Mouse (Mus musculus) midbrain, postnatal 0 days (tissue): ENCODE data around the gene Hsp90aa1. TPM values are rescaled to one million over a fixed set of nuclear protein-coding genes. Genes with fewer than 3 reads are reported as not detected.

ENCODE experiments used
- ATAC-seq: fragments of 200-750 bp; cut with Nextera tagmentation; 2 replicates; pipeline ENCODE4 v1.8.0; 2017; ENCODE audit warnings: moderate number of reproducible peaks, mild to moderate bottlenecking, moderate TSS enrichment, moderate library complexity; ENCODE audit not compliant: low FRiP score
- DNase-seq: peaks from one replicate; pipeline ENCODE4 v3.0.0-alpha.2; 2015; ENCODE audit warnings: low spot score
- H3K27ac ChIP-seq: fragments of 300-500 bp; sonication (generic); 2 replicates; pipeline ENCODE4 v1.5.1; 2014; ENCODE audit warnings: low read depth, mild to moderate bottlenecking, low read length, mixed read lengths
- H3K27me3 ChIP-seq: fragments of 300-500 bp; sonication (generic); 2 replicates; pipeline ENCODE4 v1.6.1; 2014; ENCODE audit warnings: low read length, control low read depth, mixed read lengths; ENCODE audit not compliant: insufficient read depth
- H3K36me3 ChIP-seq: fragments of 300-500 bp; sonication (generic); 2 replicates; pipeline ENCODE4 v1.6.1; 2014; ENCODE audit warnings: low read length, control low read depth, mixed read lengths; ENCODE audit not compliant: insufficient read depth
- H3K4me1 ChIP-seq: fragments of 300-500 bp; sonication (generic); 2 replicates; pipeline ENCODE4 v1.6.1; 2014; ENCODE audit warnings: mild to moderate bottlenecking, control low read depth, antibody characterized with exemption, low read length, mixed read lengths; ENCODE audit not compliant: insufficient read depth
- H3K4me2 ChIP-seq: fragments of 300-500 bp; sonication (generic); 2 replicates; pipeline ENCODE4 v1.6.1; 2014; ENCODE audit warnings: low read depth, mild to moderate bottlenecking, low read length, mixed read lengths; ENCODE audit not compliant: poor library complexity, severe bottlenecking
- H3K4me3 ChIP-seq: fragments of 300-500 bp; sonication (generic); 2 replicates; pipeline ENCODE4 v1.5.1; 2014; ENCODE audit warnings: low read depth, mild to moderate bottlenecking, low read length, moderate library complexity
- H3K9ac ChIP-seq: fragments of 300-500 bp; sonication (generic); replicated peaks from 2 replicates; pipeline ENCODE4 v1.6.1; 2014; ENCODE audit warnings: mild to moderate bottlenecking, low read length, moderate library complexity, mixed read lengths; ENCODE audit not compliant: poor library complexity, severe bottlenecking
- H3K9me3 ChIP-seq: fragments of 300-500 bp; sonication (generic); 2 replicates; pipeline ENCODE4 v1.6.1; 2016; ENCODE audit warnings: low read length, control low read depth
- CTCF ChIP-seq: IDR thresholded peaks from 2 replicates; pipeline ENCODE4 v1.5.1; 2016; ENCODE audit warnings: antibody characterized with exemption, mild to moderate bottlenecking
- WGBS: fragments of 180-500 bp; shearing (Covaris S2); extraction: QIAGEN DNeasy Blood & Tissue Kit; methylation state at CpG from one replicate; pipeline ENCODE4 v1.1.7; 2014; 5-methylcytosine and 5-hydroxymethylcytosine counted together
- polyA plus RNA-seq: library from polyadenylated mRNA; unstranded; fragments of >200 nt; fragmentation: Nextera tagmentation; extraction: Ambion mirVana; gene quantifications from 2 replicates; pipeline ENCODE4 v1.2.1, GENCODE M21; 2015
- total RNA-seq: library from RNA; depleted of rRNA; stranded (reverse); fragments of >200 nt; gene quantifications from 2 replicates; pipeline ENCODE4 v1.2.3, GENCODE M21; 2014

The Hsp90aa1 gene
- total and polyA plus RNA-seq, 2 experiments from 2014 or later, result 567 to 1,620 TPM

- no peak for ATAC-seq
- H3K9ac ChIP-seq, result no peak overlapping the region
- H3K4me3 ChIP-seq, result no peak overlapping the region
- H3K4me1 ChIP-seq, result no peaks in the 10 kb centered on the region
- H3K27ac ChIP-seq, result no peak overlapping the region
- DNase-seq, result no peak
- no peaks in the 10 kb centered on the region for H3K9me3 ChIP-seq
- no peak for TF ChIP-seq CTCF
- no peaks in the 10 kb centered on the region for H3K36me3 ChIP-seq
- no peak overlapping the region for H3K4me2 ChIP-seq
- no peaks in the 10 kb centered on the region for H3K27me3 ChIP-seq
- 48% methylated on average over 1 of the region's 1 CpGs for WGBS
These were observed 23.9 kb upstream of the Hsp90aa1 start for GRCm38 (mm10) chr12:110726428-110726827.

GRCm38 (mm10) chr12:110725489-110725888 is 23.0 kb upstream of the Hsp90aa1 start:
- no peak for TF ChIP-seq CTCF
- no peaks in the 10 kb centered on the region for H3K9me3 ChIP-seq
- 89% methylated on average over 5 of the region's 5 CpGs for WGBS
- no peaks in the 10 kb centered on the region for H3K4me1 ChIP-seq
- H3K4me3 ChIP-seq, result no peak overlapping the region
- no peak for DNase-seq
- no peak for ATAC-seq
- no peak overlapping the region for H3K9ac ChIP-seq
- H3K36me3 ChIP-seq, result no peaks in the 10 kb centered on the region
- no peaks in the 10 kb centered on the region for H3K27me3 ChIP-seq
- no peak overlapping the region for H3K4me2 ChIP-seq
- no peak overlapping the region for H3K27ac ChIP-seq

- no peak for TF ChIP-seq CTCF
- Histone ChIP-seq H3K27ac (no peak overlapping the region), H3K4me1 (no peaks in the 10 kb centered on the region), H3K4me2 (no peak overlapping the region), H3K9ac (no peak overlapping the region), H3K9me3 (no peaks in the 10 kb centered on the region), H3K27me3 (no peaks in the 10 kb centered on the region), H3K4me3 (no peak overlapping the region), H3K36me3 (no peaks in the 10 kb centered on the region)
- DNase-seq (no peak), ATAC-seq (no peak)
- WGBS, result 90% methylated on average over 5 of the region's 5 CpGs
These were observed 22.5 kb upstream of the Hsp90aa1 start for GRCm38 (mm10) chr12:110725051-110725450.

- no peak overlapping the region for H3K4me3 ChIP-seq
- no peak overlapping the region for H3K27ac ChIP-seq
- DNase-seq (no peak), ATAC-seq (no peak)
- no peaks in the 10 kb centered on the region for H3K4me1 ChIP-seq
- H3K36me3 ChIP-seq, result no peaks in the 10 kb centered on the region
- no peaks in the 10 kb centered on the region for H3K27me3 ChIP-seq
- H3K9ac ChIP-seq, result no peak overlapping the region
- H3K4me2 ChIP-seq, result no peak overlapping the region
- no peaks in the 10 kb centered on the region for H3K9me3 ChIP-seq
- TF ChIP-seq CTCF, result no peak
- WGBS, result 37% methylated on average over 5 of the region's 5 CpGs
These were observed 13.5 kb upstream of the Hsp90aa1 start for GRCm38 (mm10) chr12:110716004-110716403.

- Histone ChIP-seq H3K27ac (no peak overlapping the region), H3K4me1 (no peaks in the 10 kb centered on the region), H3K4me2 (no peak overlapping the region), H3K4me3 (no peak overlapping the region), H3K9ac (no peak overlapping the region), H3K9me3 (no peaks in the 10 kb centered on the region), H3K36me3 (no peaks in the 10 kb centered on the region), H3K27me3 (no peaks in the 10 kb centered on the region)
- no peak for TF ChIP-seq CTCF
- DNase-seq, result no peak
- WGBS, result 94% methylated on average over 6 of the region's 6 CpGs
- no peak for ATAC-seq
These were observed 11.7 kb upstream of the Hsp90aa1 start for GRCm38 (mm10) chr12:110714215-110714614.

- no peaks in the 10 kb centered on the region for H3K4me1 ChIP-seq
- H3K27me3 ChIP-seq, result no peaks in the 10 kb centered on the region
- TF ChIP-seq CTCF, result peak; percentile 43
- H3K36me3 ChIP-seq, result no peaks in the 10 kb centered on the region
- no peak overlapping the region for H3K4me2 ChIP-seq
- H3K27ac ChIP-seq, result no peak overlapping the region
- DNase-seq (no peak), ATAC-seq (no peak)
- no peak overlapping the region for H3K9ac ChIP-seq
- WGBS, result 94% methylated on average over 6 of the region's 6 CpGs
- no peaks in the 10 kb centered on the region for H3K9me3 ChIP-seq
- H3K4me3 ChIP-seq, result no peak overlapping the region
These were observed 11.3 kb upstream of the Hsp90aa1 start for GRCm38 (mm10) chr12:110713784-110714183.
